Comparison of ENCODE assay signal across 13 mouse cellular contexts in genomic region chr9:65154692-65155455, GRCm38 (mm10). TPM values are rescaled to one million over a fixed set of nuclear protein-coding genes. Genes with fewer than 3 reads are reported as not detected.
A peak's percentile ranks its signal among the peaks of the same experiment; 100 is the strongest.
DNase-seq lines count a peak whose midpoint lies in the region; ATAC-seq lines count a peak whose summit lies in the region.
"Had no signal": no experiment of that assay in that cellular context is flagged by ENCODE, and none has a peak within 500 bp of the region (broad histone marks: within the 10 kb centered on the region; RNA-seq: fewer than 3 reads in every experiment).

No protein-coding gene starts in this region.

- 69% methylated on average over 9 of the region's 9 CpGs for WGBS in neural tube, embryonic 15.5 days
- WGBS in kidney, embryonic 15.5 days: 37% methylated on average over 9 of the region's 9 CpGs
- 52% methylated on average over 9 of the region's 9 CpGs for WGBS in stomach, embryonic 15.5 days

- H3K36me3 ChIP-seq in neural tube, embryonic 15.5 days: peaks cover 3% of the 10 kb centered on the region; the same call in 1 of the 2 replicates
- no peaks in the 10 kb centered on the region for H3K36me3 ChIP-seq in kidney, embryonic 15.5 days
- no peaks in the 10 kb centered on the region for H3K36me3 ChIP-seq in stomach, embryonic 15.5 days
- H3K36me3 ChIP-seq: liver, embryonic 15.5 days had no signal

- no peak overlapping the region for H3K4me2 ChIP-seq in neural tube, embryonic 15.5 days
- peak overlapping the region; percentile 33; the same call in 1 of the 2 replicates for H3K4me2 ChIP-seq in kidney, embryonic 15.5 days
- peak overlapping the region; percentile 3; the same call in 1 of the 2 replicates for H3K4me2 ChIP-seq in stomach, embryonic 15.5 days
- H3K4me2 ChIP-seq: liver, embryonic 15.5 days had no signal

- ATAC-seq in neural tube, embryonic 15.5 days (ENCODE audit: low FRiP score): no peak
- peak; percentile 79 for ATAC-seq in kidney, embryonic 15.5 days (replicated peaks; ENCODE audit: low FRiP score)
- peak; percentile 40; the same call in 1 of the 2 replicates for ATAC-seq in stomach, embryonic 15.5 days (ENCODE audit: insufficient read depth, low FRiP score, low read depth)

- no peak overlapping the region for H3K27ac ChIP-seq in neural tube, embryonic 15.5 days (replicated peaks)
- H3K27ac ChIP-seq in kidney, embryonic 15.5 days: peak overlapping the region; percentile 85
- H3K27ac ChIP-seq in stomach, embryonic 15.5 days: peak overlapping the region; percentile 40; the same call in 1 of the 2 replicates
- H3K27ac ChIP-seq: left cerebral cortex, adult 2 months; liver, embryonic 15.5 days had no signal

- no peak overlapping the region for H3K9ac ChIP-seq in neural tube, embryonic 15.5 days (replicated peaks)
- no peak overlapping the region for H3K9ac ChIP-seq in kidney, embryonic 15.5 days
- H3K9ac ChIP-seq in stomach, embryonic 15.5 days: no peak overlapping the region
- H3K9ac ChIP-seq: liver, embryonic 15.5 days had no signal

- DNase-seq in adrenal gland, adult (ENCODE audit: inconsistent age in 2 of 2, low spot score in 1 of 2): peak; percentile 58 to 68
- no peak for DNase-seq in adrenal gland, postnatal 10 days
- peak; percentile 47 for DNase-seq in neural tube, embryonic 10.5 days (ENCODE audit: extremely low spot score, low spot score)
- DNase-seq in MN1 (ENCODE audit: low spot score): no peak
- no peak for DNase-seq in heart, postnatal 4 days
- DNase-seq: cerebellum, postnatal 36 days; heart, postnatal 36 days; thymus, postnatal 4 days had no signal

- H3K4me3 ChIP-seq in neural tube, embryonic 15.5 days (replicated peaks): no peak overlapping the region
- H3K4me3 ChIP-seq in kidney, embryonic 15.5 days (replicated peaks): no peak overlapping the region
- H3K4me3 ChIP-seq in stomach, embryonic 15.5 days (replicated peaks): no peak overlapping the region
- H3K4me3 ChIP-seq: left cerebral cortex, adult 2 months; liver, embryonic 15.5 days had no signal

- no peaks in the 10 kb centered on the region for H3K9me3 ChIP-seq in neural tube, embryonic 15.5 days (replicated peaks)
- no peaks in the 10 kb centered on the region for H3K9me3 ChIP-seq in kidney, embryonic 15.5 days (replicated peaks)
- no peaks in the 10 kb centered on the region for H3K9me3 ChIP-seq in stomach, embryonic 15.5 days
- H3K9me3 ChIP-seq: liver, embryonic 15.5 days had no signal

- H3K4me1 ChIP-seq in neural tube, embryonic 15.5 days: peaks cover 53% of the 10 kb centered on the region
- H3K4me1 ChIP-seq in kidney, embryonic 15.5 days: peaks cover 62% of the 10 kb centered on the region
- peaks cover 13% of the 10 kb centered on the region; the same call in 1 of the 2 replicates for H3K4me1 ChIP-seq in stomach, embryonic 15.5 days
- H3K4me1 ChIP-seq: liver, embryonic 15.5 days had no signal

- H3K27me3 ChIP-seq in neural tube, embryonic 15.5 days (replicated peaks): no peaks in the 10 kb centered on the region
- peaks cover 3% of the 10 kb centered on the region; the same call in 1 of the 2 replicates for H3K27me3 ChIP-seq in kidney, embryonic 15.5 days
- H3K27me3 ChIP-seq in stomach, embryonic 15.5 days (replicated peaks): no peaks in the 10 kb centered on the region

RNA-seq across cellular contexts. Expression of gene Igdcc3, which starts 13.9 kb away (rescaled TPM):
- 1 to 10 TPM; 1.2 to 1.7 TPM for total RNA-seq in adrenal gland, postnatal 10 days (2021)
- polyA plus RNA-seq in neural tube, embryonic 15.5 days (2015; fragmentation: Nextera tagmentation; extraction: Ambion mirVana): 7.9 and 8.9 TPM in 2 replicates
- 3.5 and 4.2 TPM in 2 replicates for polyA plus RNA-seq in kidney, embryonic 15.5 days (2015; fragmentation: Nextera tagmentation; extraction: Ambion mirVana)
- polyA plus RNA-seq in stomach, embryonic 15.5 days (2015; fragmentation: Nextera tagmentation; extraction: Ambion mirVana): 1.5 TPM in 2 replicates
- under 1 TPM; 0.43 to 0.52 TPM for total RNA-seq in heart, postnatal 4 days (2021)

RNA-seq across cellular contexts. Expression of gene Parp16, which starts 40.3 kb away (rescaled TPM):
- total RNA-seq in adrenal gland, postnatal 10 days (2021): 10 to 100 TPM; 12.9 to 19.6 TPM
- polyA plus RNA-seq in neural tube, embryonic 15.5 days (2015; fragmentation: Nextera tagmentation; extraction: Ambion mirVana): 6.4 and 8.9 TPM in 2 replicates
- polyA plus RNA-seq in kidney, embryonic 15.5 days (2015; fragmentation: Nextera tagmentation; extraction: Ambion mirVana): 7.9 and 8.1 TPM in 2 replicates
- 8.5 and 9.1 TPM in 2 replicates for polyA plus RNA-seq in stomach, embryonic 15.5 days (2015; fragmentation: Nextera tagmentation; extraction: Ambion mirVana)
- 1 to 10 TPM; 3.7 to 3.8 TPM for total RNA-seq in heart, postnatal 4 days (2021)

RNA-seq across cellular contexts. Expression of gene Igdcc4, which starts 53.6 kb away (rescaled TPM):
- total RNA-seq in adrenal gland, postnatal 10 days (2021): 10 to 100 TPM; 18.0 to 27.0 TPM
- 15.1 and 17.8 TPM in 2 replicates for polyA plus RNA-seq in neural tube, embryonic 15.5 days (2015; fragmentation: Nextera tagmentation; extraction: Ambion mirVana)
- polyA plus RNA-seq in kidney, embryonic 15.5 days (2015; fragmentation: Nextera tagmentation; extraction: Ambion mirVana): 11.8 and 13.5 TPM in 2 replicates
- polyA plus RNA-seq in stomach, embryonic 15.5 days (2015; fragmentation: Nextera tagmentation; extraction: Ambion mirVana): 27.3 and 30.6 TPM in 2 replicates
- total RNA-seq in heart, postnatal 4 days (2021): 10 to 100 TPM; 13.9 to 16.5 TPM

Comparison
In these comparisons a context has a peak if more than half of its experiments do, and no peak if none do; other contexts are left out.
1. DNase-seq: peak in adrenal gland, adult (2 of 2) and neural tube, embryonic 10.5 days (single experiment); none in adrenal gland, postnatal 10 days (single experiment), MN1 (single experiment) and heart, postnatal 4 days (single experiment).